ENCODE assay signal across 34 mouse cellular contexts in genomic region chr2:155809620-155810019, GRCm38 (mm10). TPM values are rescaled to one million over a fixed set of nuclear protein-coding genes. Genes with fewer than 3 reads are reported as not detected.
DNase-seq lines count a peak whose midpoint lies in the region; ATAC-seq lines count a peak whose summit lies in the region.
"Had no signal": no experiment of that assay in that cellular context is flagged by ENCODE, and none has a peak within 500 bp of the region (broad histone marks: within the 10 kb centered on the region; RNA-seq: fewer than 3 reads in every experiment).

No protein-coding gene starts in this region.

- H3K27ac ChIP-seq in kidney, embryonic 15.5 days, result no peak overlapping the region
- H3K27ac ChIP-seq: forebrain, embryonic 13.5 days; hindbrain, embryonic 13.5 days; left cerebral cortex, adult 2 months; limb, embryonic 13.5 days; liver, embryonic 13.5 days had no signal

- no peaks in the 10 kb centered on the region for H3K27me3 ChIP-seq in kidney, embryonic 15.5 days
- H3K27me3 ChIP-seq: forebrain, embryonic 13.5 days; hindbrain, embryonic 13.5 days; limb, embryonic 13.5 days had no signal

- intact Hi-C loops in left cerebral cortex, postnatal 36 days (cut with DNase I), result loop anchor here (5.0 kb wide), 1 partner anchor 32 kb away; the partner anchor contains the start of gene Mmp24

- H3K9ac ChIP-seq in kidney, embryonic 15.5 days, result no peak overlapping the region
- H3K9ac ChIP-seq: forebrain, embryonic 13.5 days; heart, embryonic 12.5 days; hindbrain, embryonic 13.5 days; limb, embryonic 13.5 days; liver, embryonic 13.5 days had no signal

- 83% methylated on average over 4 of the region's 4 CpGs for WGBS in kidney, embryonic 15.5 days

- no peaks in the 10 kb centered on the region for H3K4me1 ChIP-seq in kidney, embryonic 15.5 days
- H3K4me1 ChIP-seq: liver, embryonic 13.5 days had no signal

- no peak overlapping the region for H3K4me3 ChIP-seq in kidney, embryonic 15.5 days (replicated peaks)
- H3K4me3 ChIP-seq: forebrain, embryonic 13.5 days; heart, embryonic 12.5 days; hindbrain, embryonic 13.5 days; left cerebral cortex, adult 2 months; limb, embryonic 13.5 days; liver, embryonic 13.5 days had no signal

- H3K9me3 ChIP-seq in kidney, embryonic 15.5 days (replicated peaks), result no peaks in the 10 kb centered on the region
- H3K9me3 ChIP-seq: forebrain, embryonic 13.5 days; G1E; heart, embryonic 12.5 days; hindbrain, embryonic 13.5 days; limb, embryonic 13.5 days; liver, embryonic 13.5 days had no signal

- DNase-seq in cerebellum, adult 8-10 months, result peak; percentile 31
- DNase-seq in cerebellum, adult 11 months, result no peak
- peak; percentile 34 for DNase-seq in 416B (ENCODE audit: low read depth)
- DNase-seq in NIH3T3 (ENCODE audit: low read depth), result peak; percentile 67
- DNase-seq in adrenal gland, postnatal 25 days, result peak; percentile 62
- no peak for DNase-seq in yolk sac, embryonic 10.5 days (ENCODE audit: low spot score)
- no peak for DNase-seq in left cerebral cortex, postnatal 36 days (ENCODE audit: low spot score in 2 of 2)
- DNase-seq: B cell, adult 2 months; cerebellum, adult 11-12 months; cerebellum, postnatal 36 days; gastrocnemius, postnatal 14 days; heart, adult 11 months; heart, postnatal 4 days; kidney, adult 9 months; kidney, postnatal 14 days; layer of hippocampus, adult 9-11 months; liver, embryonic 13.5 days; lung, adult 18-20 months; midbrain, embryonic 14.5 days; retina, postnatal 1 day; right cerebral cortex, postnatal 14 days; spleen, adult 18-20 months; thymus, postnatal 14 days had no signal

- H3K36me3 ChIP-seq in kidney, embryonic 15.5 days, result no peaks in the 10 kb centered on the region
- H3K36me3 ChIP-seq: G1E; heart, embryonic 12.5 days; limb, embryonic 13.5 days; liver, embryonic 13.5 days had no signal

- no peak for ATAC-seq in kidney, embryonic 15.5 days (replicated peaks; ENCODE audit: low FRiP score)
- ATAC-seq: forebrain, embryonic 13.5 days; intestine, embryonic 16.5 days; lung, postnatal 0 days had no signal

- no peak overlapping the region for H3K4me2 ChIP-seq in kidney, embryonic 15.5 days
- H3K4me2 ChIP-seq: forebrain, embryonic 13.5 days; heart, embryonic 12.5 days; hindbrain, embryonic 13.5 days; limb, embryonic 13.5 days; liver, embryonic 13.5 days had no signal

RNA-seq across cellular contexts. Expression of gene BC029722, which starts 9.6 kb away (rescaled TPM):
- 159 and 181 TPM in 2 replicates for total RNA-seq in adrenal gland, postnatal 25 days (2021)
- 14.5 and 18.1 TPM in 2 replicates for polyA plus RNA-seq in kidney, embryonic 15.5 days (2015; fragmentation: Nextera tagmentation; extraction: Ambion mirVana)
- total RNA-seq in left cerebral cortex, postnatal 36 days (2021), result 10 to 100 TPM; 54.9 to 65.9 TPM

RNA-seq across cellular contexts. Expression of gene Eif6, which starts 17.1 kb away (rescaled TPM):
- 112 and 131 TPM in 2 replicates for total RNA-seq in adrenal gland, postnatal 25 days (2021)
- 204 and 210 TPM in 2 replicates for polyA plus RNA-seq in kidney, embryonic 15.5 days (2015; fragmentation: Nextera tagmentation; extraction: Ambion mirVana)
- total RNA-seq in left cerebral cortex, postnatal 36 days (2021), result 10 to 100 TPM; 66.1 to 80.5 TPM

RNA-seq across cellular contexts. Expression of gene Fam83c, which starts 25.0 kb away (rescaled TPM):
- 0.06 TPM in 1 of 2 replicates, not detected in the other for total RNA-seq in adrenal gland, postnatal 25 days (2021)
- 0.15 and 0.19 TPM in 2 replicates for polyA plus RNA-seq in kidney, embryonic 15.5 days (2015; fragmentation: Nextera tagmentation; extraction: Ambion mirVana)
- not detected for total RNA-seq in left cerebral cortex, postnatal 36 days (2021)
- total RNA-seq: gastrocnemius, postnatal 14 days; heart, postnatal 4 days; left cerebral cortex, adult 2 months; left cerebral cortex, postnatal 25 days; monocyte, adult 5-6 weeks had no signal
- polyA plus RNA-seq: G1E; lung, postnatal 0 days had no signal

RNA-seq across cellular contexts. Expression of gene Mmp24, which starts 34.5 kb away (rescaled TPM):
- 1.9 and 2.3 TPM in 2 replicates for total RNA-seq in adrenal gland, postnatal 25 days (2021)
- 0.14 and 0.16 TPM in 2 replicates for polyA plus RNA-seq in kidney, embryonic 15.5 days (2015; fragmentation: Nextera tagmentation; extraction: Ambion mirVana)
- 10 to 100 TPM; 33.8 to 38.0 TPM for total RNA-seq in left cerebral cortex, postnatal 36 days (2021)
- total RNA-seq: monocyte, adult 5-6 weeks had no signal
- polyA plus RNA-seq: G1E; liver, embryonic 13.5 days had no signal

RNA-seq across cellular contexts. Expression of gene Procr, which starts 58.7 kb away (rescaled TPM):
- total RNA-seq in adrenal gland, postnatal 25 days (2021), result 21.8 and 24.0 TPM in 2 replicates
- polyA plus RNA-seq in kidney, embryonic 15.5 days (2015; fragmentation: Nextera tagmentation; extraction: Ambion mirVana), result 11.1 and 12.3 TPM in 2 replicates
- total RNA-seq in left cerebral cortex, postnatal 36 days (2021), result under 1 TPM; 0.82 to 0.86 TPM
- total RNA-seq: monocyte, adult 5-6 weeks had no signal

Comparison
In these comparisons a context has a peak if more than half of its experiments do, and no peak if none do; other contexts are left out.
1. DNase-seq: peak in cerebellum, adult 8-10 months (single experiment), 416B (single experiment), NIH3T3 (single experiment) and adrenal gland, postnatal 25 days (single experiment); none in cerebellum, adult 11 months (single experiment), yolk sac, embryonic 10.5 days (single experiment) and left cerebral cortex, postnatal 36 days (0 of 2).